Mouse (Mus musculus) MEL (cell line): Measurements from ENCODE around the gene Glyctk. TPM values are rescaled to one million over a fixed set of nuclear protein-coding genes. Genes with fewer than 3 reads are reported as not detected.

Experiments used
- DNase-seq: peaks from one replicate; pipeline ENCODE4 v3.0.0; 2011; ENCODE audit warnings: low read depth, low spot score
- H3K27ac ChIP-seq: 2 replicates; pipeline ENCODE4 v1.5.1; 2012; ENCODE audit warnings: low read depth, mild to moderate bottlenecking, control low read depth, low read length, moderate library complexity; ENCODE audit not compliant: control insufficient read depth
- H3K27me3 ChIP-seq, 2 experiments: fragments of 150-350 bp in 1 of 2; sonication (generic) in 1 of 2; 2 replicates each; pipeline ENCODE4 v1.6.1; 2012; ENCODE audit warnings: low read length in 2 of 2, mild to moderate bottlenecking in 2 of 2, improper control_type of control experiment in 1 of 2, moderate library complexity in 1 of 2; ENCODE audit not compliant: insufficient read depth in 2 of 2, control insufficient read depth in 1 of 2
- H3K36me3 ChIP-seq, 2 experiments: 2 replicates each; pipeline ENCODE4 v1.6.1; 2012 to 2014; ENCODE audit warnings: low read length in 2 of 2, improper control_type of control experiment in 1 of 2, inconsistent platforms in 1 of 2, mild to moderate bottlenecking in 1 of 2; ENCODE audit not compliant: insufficient read depth in 2 of 2, control insufficient read depth in 1 of 2
- H3K4me1 ChIP-seq, 2 experiments: fragments of 150-350 bp in 1 of 2; sonication (generic) in 1 of 2; 2 replicates each; pipeline ENCODE4 v1.6.1; 2012; ENCODE audit warnings: low read length in 2 of 2, improper control_type of control experiment in 1 of 2, mild to moderate bottlenecking in 1 of 2; ENCODE audit not compliant: insufficient read depth in 2 of 2, control insufficient read depth in 1 of 2
- H3K4me3 ChIP-seq, 2 experiments: fragments of 150-350 bp in 1 of 2; sonication (generic) in 1 of 2; 2 replicates each; pipeline ENCODE4 v1.5.1; 2012; ENCODE audit warnings: low read depth in 2 of 2, low read length in 2 of 2, mild to moderate bottlenecking in 2 of 2, moderate library complexity in 2 of 2, control low read depth in 1 of 2, improper control_type of control experiment in 1 of 2; ENCODE audit not compliant: control insufficient read depth in 1 of 2, insufficient read depth in 1 of 2
- H3K79me2 ChIP-seq: 2 replicates; pipeline ENCODE4 v1.6.1; 2012; ENCODE audit warnings: mild to moderate bottlenecking, low read length, moderate library complexity; ENCODE audit not compliant: control insufficient read depth, poor library complexity, insufficient read depth
- H3K9ac ChIP-seq: 2 replicates; pipeline ENCODE4 v1.6.1; 2012; ENCODE audit warnings: low read depth, mild to moderate bottlenecking, control low read depth, low read length, moderate library complexity; ENCODE audit not compliant: control insufficient read depth, poor library complexity, severe bottlenecking
- H3K9me3 ChIP-seq: fragments of 150-350 bp; sonication (generic); replicated peaks from 2 replicates; pipeline ENCODE4 v1.6.1; 2012; ENCODE audit warnings: mild to moderate bottlenecking, low read length, improper control_type of control experiment, moderate library complexity; ENCODE audit not compliant: insufficient read depth
- CHD1 ChIP-seq: IDR thresholded peaks from 2 replicates; pipeline ENCODE4 v1.6.1; 2012; ENCODE audit warnings: low read depth, mild to moderate bottlenecking, inconsistent platforms, low read length, improper control_type of control experiment
- CHD2 ChIP-seq: IDR thresholded peaks from 2 replicates; pipeline ENCODE4 v1.6.1; 2011; ENCODE audit warnings: low read length, improper control_type of control experiment
- E2F4 ChIP-seq: IDR thresholded peaks from 2 replicates; pipeline ENCODE4 v1.6.1; 2011; ENCODE audit warnings: low read depth, low read length, improper control_type of control experiment, borderline replicate concordance
- EP300 ChIP-seq, 2 experiments: IDR thresholded peaks; 2 replicates each; pipeline ENCODE4 v1.6.1; 2011; ENCODE audit warnings: improper control_type of control experiment in 2 of 2, low read length in 2 of 2, low read depth in 1 of 2, mild to moderate bottlenecking in 1 of 2
- GABPA ChIP-seq: IDR thresholded peaks from 2 replicates; pipeline ENCODE4 v1.6.1; 2012; ENCODE audit warnings: low read depth, mild to moderate bottlenecking, inconsistent platforms, low read length, improper control_type of control experiment, moderate library complexity
- GATA1 ChIP-seq: IDR thresholded peaks from 2 replicates; pipeline ENCODE4 v1.6.1; 2011; ENCODE audit warnings: low read depth, low read length, improper control_type of control experiment
- JUND ChIP-seq: IDR thresholded peaks from 2 replicates; pipeline ENCODE4 v1.6.1; 2011; ENCODE audit warnings: low read depth, mild to moderate bottlenecking, improper control_type of control experiment, low read length
- KAT2A ChIP-seq: conservative IDR thresholded peaks from 2 replicates; pipeline ENCODE4 v1.6.1; 2012; ENCODE audit warnings: low read depth, low read length, improper control_type of control experiment, inconsistent platforms
- MEF2A ChIP-seq: IDR thresholded peaks from 2 replicates; pipeline ENCODE4 v1.6.1; 2014; ENCODE audit warnings: low read depth, mild to moderate bottlenecking, inconsistent platforms, low read length, improper control_type of control experiment; ENCODE audit not compliant: poor library complexity, insufficient replicate concordance, severe bottlenecking; ENCODE audit errors: extremely low read depth
- MYB ChIP-seq: IDR thresholded peaks from 2 replicates; pipeline ENCODE4 v1.6.1; 2011; ENCODE audit warnings: mild to moderate bottlenecking, low read depth, low read length, improper control_type of control experiment
- NELFE ChIP-seq: IDR thresholded peaks from 2 replicates; pipeline ENCODE4 v1.6.1; 2011; ENCODE audit warnings: low read depth, low read length, improper control_type of control experiment
- NRF1 ChIP-seq: IDR thresholded peaks from 2 replicates; pipeline ENCODE4 v1.6.1; 2014; ENCODE audit warnings: low read depth, mild to moderate bottlenecking, inconsistent platforms, low read length, improper control_type of control experiment, moderate library complexity; ENCODE audit not compliant: poor library complexity, insufficient read depth, severe bottlenecking
- POLR2A ChIP-seq, 2 experiments: IDR thresholded peaks; 2 replicates each; pipeline ENCODE4 v1.6.1; 2011 to 2012; ENCODE audit warnings: low read length in 2 of 2, mild to moderate bottlenecking in 2 of 2, control low read depth in 1 of 2, improper control_type of control experiment in 1 of 2, low read depth in 1 of 2, moderate library complexity in 1 of 2; ENCODE audit not compliant: control insufficient read depth in 1 of 2, insufficient read depth in 1 of 2, poor library complexity in 1 of 2
- POLR2AphosphoS5 ChIP-seq: IDR thresholded peaks from 2 replicates; pipeline ENCODE4 v1.6.1; 2012; ENCODE audit warnings: low read depth, borderline replicate concordance, mild to moderate bottlenecking, inconsistent platforms, low read length, moderate library complexity, mixed read lengths
- SIN3A ChIP-seq: IDR thresholded peaks from 2 replicates; pipeline ENCODE4 v1.6.1; 2012; ENCODE audit warnings: low read length, improper control_type of control experiment, inconsistent platforms
- USF1 ChIP-seq: IDR thresholded peaks from 2 replicates; pipeline ENCODE4 v1.6.1; 2014; ENCODE audit warnings: low read depth, mild to moderate bottlenecking, inconsistent platforms, low read length, improper control_type of control experiment, moderate library complexity
- USF2 ChIP-seq, 2 experiments: IDR thresholded peaks; 2 replicates each; pipeline ENCODE4 v1.6.1; 2011 to 2012; ENCODE audit warnings: improper control_type of control experiment in 2 of 2, low read length in 2 of 2, borderline replicate concordance in 1 of 2, inconsistent platforms in 1 of 2, low read depth in 1 of 2, mild to moderate bottlenecking in 1 of 2; ENCODE audit not compliant: insufficient read depth in 1 of 2
- ZMIZ1 ChIP-seq: IDR thresholded peaks from 2 replicates; pipeline ENCODE4 v1.6.1; 2012; ENCODE audit warnings: low read depth, mild to moderate bottlenecking, inconsistent platforms, low read length, improper control_type of control experiment, moderate library complexity
- ZNF384 ChIP-seq: IDR thresholded peaks from 2 replicates; pipeline ENCODE4 v1.6.1; 2012; ENCODE audit warnings: low read depth, mild to moderate bottlenecking, inconsistent platforms, low read length, improper control_type of control experiment
- polyA plus RNA-seq, 2 experiments: library from polyadenylated mRNA; stranded (reverse) in 1 of 2; unstranded in 1 of 2; fragments of >175 nt in 1 of 2; fragments of >200 nt in 1 of 2; gene quantifications; 2 replicates each; pipeline versions ENCODE4 v1.2.1 to v1.2.4; 2012; ENCODE audit warnings: low replicate concordance in 2 of 2, low read depth in 1 of 2; ENCODE audit not compliant: insufficient read length in 2 of 2, insufficient read depth in 1 of 2, missing spikeins in 1 of 2
- total RNA-seq: library from RNA; depleted of rRNA; stranded (reverse); fragments of 300-350 nt; gene quantifications from 2 replicates; pipeline ENCODE4 v1.2.3, GENCODE M21; 2012

Gene Glyctk
- total and polyA plus RNA-seq, 3 experiments = 3.1 to 3.3 TPM; not detected in 1

GRCm38 (mm10) chr9:106147281-106147680 is 10.7 kb downstream of the Glyctk start:
- H3K27me3 ChIP-seq = peaks cover 0 to 8% of the 10 kb centered on the region in 2 experiments; a peak in 2 of 4 replicates

GRCm38 (mm10) chr9:106145582-106145981 is 12.4 kb downstream of the Glyctk start:
- no peaks in the 10 kb centered on the region for H3K4me1 ChIP-seq
- no peak for DNase-seq
- H3K79me2 ChIP-seq = no peaks in the 10 kb centered on the region
- H3K9me3 ChIP-seq = no peaks in the 10 kb centered on the region
- TF ChIP-seq CHD1 (no peak), SIN3A (no peak), NELFE (no peak), MYB (no peak), POLR2AphosphoS5 (no peak), ZNF384 (no peak), EP300 (IDR thresholded peaks at IDR 0.05; ENCODE audit: low read depth in 1 of 2, low read length in 2 of 2) (no peak), KAT2A (no peak)
- peaks cover 0 to 7% of the 10 kb centered on the region in 2 experiments; a peak in 2 of 4 replicates for H3K27me3 ChIP-seq
- H3K27ac ChIP-seq = no peak overlapping the region
- no peak overlapping the region for H3K9ac ChIP-seq
- H3K4me3 ChIP-seq = no peak overlapping the region
- H3K36me3 ChIP-seq = no peaks in the 10 kb centered on the region

More at GRCm38 (mm10) chr9:106147281-106147680, 10.7 kb downstream of the Glyctk start:
- Histone ChIP-seq H3K4me3 (no peak overlapping the region), H3K27ac (no peak overlapping the region), H3K9me3 (no peaks in the 10 kb centered on the region)
- TF ChIP-seq KAT2A = no peak
- TF ChIP-seq USF1 = no peak
- TF ChIP-seq CHD2 = no peak
- TF ChIP-seq USF2 (IDR thresholded peaks at IDR 0.05; ENCODE audit: borderline replicate concordance in 1 of 2, insufficient read depth in 1 of 2, low read depth in 1 of 2, low read length in 2 of 2) = no peak
- no peak for TF ChIP-seq GABPA
- TF ChIP-seq POLR2A (IDR thresholded peaks at IDR 0.05; ENCODE audit: control insufficient read depth in 1 of 2, insufficient read depth in 1 of 2, low read depth in 1 of 2, low read length in 2 of 2, poor library complexity in 1 of 2) = no peak
- TF ChIP-seq E2F4 = no peak
- TF ChIP-seq ZMIZ1 = no peak
- TF ChIP-seq GATA1 = no peak
- TF ChIP-seq MEF2A = no peak
- TF ChIP-seq NRF1 = no peak
- no peak for TF ChIP-seq JUND
- no peak for TF ChIP-seq SIN3A
- no peak for TF ChIP-seq CHD1
- TF ChIP-seq, all 39 proteins: peak for 0
- Histone ChIP-seq H3K36me3 (no peaks in the 10 kb centered on the region), H3K79me2 (no peaks in the 10 kb centered on the region), H3K9ac (no peak overlapping the region), H3K4me1 (no peaks in the 10 kb centered on the region)
- no peak for DNase-seq
